Mouse (Mus musculus) testis, postnatal 14 days (tissue): Measurements from ENCODE around the gene Pdss2.
A peak's percentile ranks its signal among the peaks of the same experiment; 100 is the strongest.

Experiments
- DNase-seq: peaks from one replicate; pipeline ENCODE4 v3.0.0; 2021; ENCODE audit warnings: low spot score

Gene Pdss2

GRCm38 (mm10) chr10:43439492-43439941, 218.2 kb downstream of the Pdss2 start:
- no peak for DNase-seq

DNA sequence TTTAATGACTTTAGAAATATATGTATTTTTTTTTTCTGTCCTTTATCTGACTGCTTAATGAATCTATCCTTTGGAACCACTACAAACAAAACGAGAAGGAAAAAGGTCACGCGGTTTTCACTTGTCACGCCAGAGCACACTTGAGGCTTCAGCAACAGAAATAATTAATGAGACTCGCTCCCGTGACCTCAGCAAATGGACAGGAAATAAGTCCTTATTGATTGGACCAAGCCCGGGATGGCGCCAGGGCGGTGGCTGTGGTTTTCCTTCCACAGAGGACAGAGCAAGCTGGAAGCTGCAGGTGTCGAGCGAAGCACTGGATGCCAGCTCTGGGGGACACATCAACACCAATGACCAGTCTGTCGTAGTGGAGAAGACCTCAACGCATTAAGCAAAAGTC, 218.8 kb downstream of the Pdss2 start:
- no peak for DNase-seq

- no peak for DNase-seq
Measured at GRCm38 (mm10) chr10:43440981-43441740, 219.9 kb downstream of the Pdss2 start.

- DNase-seq = no peak
Measured at GRCm38 (mm10) chr10:43448656-43449055, 227.4 kb downstream of the Pdss2 start.

GRCm38 (mm10) chr10:43451848-43452662, 230.8 kb downstream of the Pdss2 start:
- peak; percentile 27 for DNase-seq

DNA sequence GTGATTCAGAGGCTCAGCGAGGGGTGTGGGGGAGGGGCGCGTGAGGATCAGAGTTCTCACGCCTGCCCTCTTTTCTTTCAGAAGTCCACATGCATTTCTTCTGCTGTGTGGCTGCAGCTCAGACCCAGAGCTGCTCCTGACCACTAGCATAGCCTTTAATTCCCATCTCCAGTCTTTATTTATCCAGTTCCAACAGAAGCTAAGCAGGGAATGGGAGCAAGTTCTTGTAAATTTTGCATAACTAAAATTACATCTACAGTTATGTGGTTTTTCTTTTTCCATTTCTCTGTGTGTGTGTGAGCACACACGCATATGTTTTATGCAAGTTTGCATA, 231.3 kb downstream of the Pdss2 start:
- DNase-seq = no peak

GRCm38 (mm10) chr10:43454219-43454618, 232.9 kb downstream of the Pdss2 start:
- DNase-seq = no peak

GRCm38 (mm10) chr10:43454671-43455070, 233.4 kb downstream of the Pdss2 start:
- no peak for DNase-seq

DNA sequence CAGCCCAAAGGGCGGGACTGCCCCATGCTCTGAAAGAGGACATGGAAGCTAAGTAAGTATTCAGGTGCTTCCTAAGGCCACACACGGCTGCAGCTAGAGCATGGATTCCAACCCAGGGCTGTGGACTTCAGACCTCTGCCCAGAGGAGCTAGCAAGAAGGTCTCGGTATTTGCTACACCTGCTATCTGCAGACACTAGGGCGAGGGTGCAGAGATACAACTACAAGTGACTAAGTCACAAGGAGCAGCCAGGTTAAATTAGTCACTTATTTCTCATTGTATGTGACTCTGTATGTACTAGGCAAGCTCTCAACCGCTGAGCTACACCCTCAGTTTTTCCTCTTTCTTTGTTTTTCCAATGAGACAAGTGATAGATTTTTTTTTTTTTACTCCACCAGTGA, 241.5 kb downstream of the Pdss2 start:
- DNase-seq = no peak

DNA sequence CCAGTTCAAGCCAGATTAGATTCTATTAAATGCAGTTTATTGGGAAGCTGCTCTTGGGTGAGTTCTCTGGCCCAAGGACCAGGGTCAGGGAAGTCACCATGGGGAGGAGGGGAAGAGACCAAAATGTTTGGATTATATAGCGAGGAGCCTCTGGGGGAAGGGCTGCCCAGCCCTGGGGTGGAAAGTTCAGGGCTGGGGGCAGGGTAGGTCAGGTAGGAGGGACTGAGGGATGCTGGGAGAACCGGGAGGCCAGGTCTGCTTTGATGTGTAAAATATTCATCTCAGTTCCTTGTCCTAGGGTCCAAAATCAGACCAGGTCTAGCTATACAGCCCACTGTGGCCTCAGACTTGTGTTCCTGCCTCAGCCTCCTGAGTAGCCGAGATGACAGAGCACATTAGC, 241.9 kb downstream of the Pdss2 start:
- no peak for DNase-seq

DNA sequence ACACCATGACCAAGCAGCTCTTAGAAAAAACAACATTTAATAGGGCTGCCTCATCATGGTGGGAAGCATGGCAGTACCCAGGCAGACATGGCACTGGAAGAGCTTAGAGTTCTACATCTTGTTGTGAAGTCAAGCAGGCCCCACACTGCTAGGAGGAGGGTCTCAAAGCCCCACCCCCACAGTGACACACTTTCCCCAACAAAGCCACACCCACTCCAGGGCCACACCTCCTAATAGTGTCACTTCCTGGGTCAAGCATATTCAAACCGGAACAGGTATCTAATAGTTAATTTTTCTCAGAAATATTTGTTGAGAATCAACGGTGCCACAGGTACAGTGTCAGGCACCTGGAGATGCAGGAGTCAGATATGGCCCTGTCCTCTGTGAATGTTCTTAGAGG, 244.9 kb downstream of the Pdss2 start:
- no peak for DNase-seq

DNA sequence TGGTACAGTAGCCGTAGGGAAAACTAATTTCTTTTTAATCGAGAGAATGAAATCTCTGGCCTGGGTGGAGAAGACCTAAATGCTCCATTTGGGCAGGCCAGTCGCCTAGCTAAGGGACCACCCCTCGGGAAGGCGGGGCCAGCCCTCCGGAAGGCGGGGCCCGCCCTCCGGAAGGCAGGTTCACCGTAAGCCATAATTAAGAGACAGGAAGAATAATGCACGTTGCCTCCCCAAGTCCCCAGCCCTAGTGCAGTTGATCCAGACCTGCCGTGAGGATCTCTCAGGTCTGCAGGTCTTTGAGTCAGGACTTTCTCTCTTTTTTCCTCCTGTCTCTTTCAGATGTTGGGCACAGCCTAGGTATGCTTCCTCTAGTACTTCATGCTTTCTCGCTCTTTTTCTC, 246.4 kb downstream of the Pdss2 start:
- no peak for DNase-seq

DNA sequence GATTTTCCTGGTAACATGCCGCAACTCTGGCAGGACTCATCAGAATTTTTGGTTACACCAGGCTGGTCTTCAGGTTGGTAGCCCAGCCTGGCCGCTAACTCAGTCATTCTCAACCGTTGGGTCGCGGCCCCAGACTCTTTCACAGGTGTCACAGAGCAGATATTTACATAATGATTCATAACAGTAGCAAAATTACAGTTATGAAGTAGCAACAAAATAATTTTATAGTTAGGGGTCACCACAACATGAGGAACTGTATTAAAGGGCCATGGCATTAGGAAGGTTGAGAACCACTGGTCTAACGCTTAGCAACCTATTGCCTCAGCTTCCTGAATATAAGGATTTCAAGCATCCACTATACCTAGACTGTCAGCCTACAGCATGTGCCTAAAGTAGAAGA, 247.0 kb downstream of the Pdss2 start:
- no peak for DNase-seq

DNA sequence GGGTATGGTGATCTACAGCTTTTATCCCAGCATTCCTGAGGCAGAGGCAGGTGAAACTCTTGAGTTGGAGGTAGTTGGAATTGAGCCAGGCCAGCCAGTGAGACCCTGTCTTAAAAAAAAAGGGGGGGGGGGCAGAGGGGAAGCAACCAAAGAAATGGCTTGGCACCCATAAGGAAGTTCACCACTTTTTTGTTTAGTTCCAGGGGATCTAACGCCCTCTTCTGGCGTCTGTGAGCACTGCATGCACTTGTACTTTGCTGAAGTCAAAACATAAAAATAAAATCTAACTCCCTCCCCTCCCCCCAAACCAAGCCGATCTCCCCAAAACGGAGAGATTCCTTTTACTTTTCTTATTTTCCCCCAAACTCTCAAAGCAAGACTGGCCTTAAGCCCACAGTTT, 254.1 kb downstream of the Pdss2 start:
- no peak for DNase-seq

DNA sequence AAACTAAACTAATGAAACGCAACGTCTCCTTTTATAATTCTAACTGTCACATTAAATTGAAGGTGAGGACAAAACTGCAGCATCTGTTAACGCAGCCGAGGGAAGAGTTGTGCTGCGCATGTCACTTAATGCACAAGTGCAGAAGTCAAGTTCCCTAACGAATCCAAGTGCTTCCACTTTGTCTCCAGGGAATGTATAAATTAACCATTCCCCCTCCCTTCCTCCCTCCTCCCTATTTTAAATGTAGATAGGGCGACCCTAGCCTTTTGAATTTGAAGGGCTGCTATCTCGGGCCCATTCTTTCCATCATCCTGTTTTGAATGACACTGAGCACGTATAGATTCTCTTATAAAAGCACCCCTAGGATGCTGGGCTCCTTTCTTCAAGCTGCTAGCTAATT, 256.2 kb downstream of the Pdss2 start:
- no peak for DNase-seq

- peak; percentile 53 for DNase-seq
Measured at GRCm38 (mm10) chr10:43477865-43478681, 256.8 kb downstream of the Pdss2 start.

- DNase-seq = peak; percentile 78
Measured at GRCm38 (mm10) chr10:43478751-43479435, 257.6 kb downstream of the Pdss2 start, which contains the start of gene Bend3. Gene Bend3 (plus strand): TSS chr10:43478831.

- peak; percentile 86 for DNase-seq
Measured at GRCm38 (mm10) chr10:43479436-43480157, 258.3 kb downstream of the Pdss2 start.

- DNase-seq = no peak
Measured at GRCm38 (mm10) chr10:43480227-43480849, 259.1 kb downstream of the Pdss2 start.

- DNase-seq = no peak
Measured at GRCm38 (mm10) chr10:43481179-43481578, 259.9 kb downstream of the Pdss2 start.

- DNase-seq = no peak
Measured at GRCm38 (mm10) chr10:43482021-43482420, 260.7 kb downstream of the Pdss2 start.
